10 mouse cellular contexts compared by ENCODE assay signal in the genomic region with DNA sequence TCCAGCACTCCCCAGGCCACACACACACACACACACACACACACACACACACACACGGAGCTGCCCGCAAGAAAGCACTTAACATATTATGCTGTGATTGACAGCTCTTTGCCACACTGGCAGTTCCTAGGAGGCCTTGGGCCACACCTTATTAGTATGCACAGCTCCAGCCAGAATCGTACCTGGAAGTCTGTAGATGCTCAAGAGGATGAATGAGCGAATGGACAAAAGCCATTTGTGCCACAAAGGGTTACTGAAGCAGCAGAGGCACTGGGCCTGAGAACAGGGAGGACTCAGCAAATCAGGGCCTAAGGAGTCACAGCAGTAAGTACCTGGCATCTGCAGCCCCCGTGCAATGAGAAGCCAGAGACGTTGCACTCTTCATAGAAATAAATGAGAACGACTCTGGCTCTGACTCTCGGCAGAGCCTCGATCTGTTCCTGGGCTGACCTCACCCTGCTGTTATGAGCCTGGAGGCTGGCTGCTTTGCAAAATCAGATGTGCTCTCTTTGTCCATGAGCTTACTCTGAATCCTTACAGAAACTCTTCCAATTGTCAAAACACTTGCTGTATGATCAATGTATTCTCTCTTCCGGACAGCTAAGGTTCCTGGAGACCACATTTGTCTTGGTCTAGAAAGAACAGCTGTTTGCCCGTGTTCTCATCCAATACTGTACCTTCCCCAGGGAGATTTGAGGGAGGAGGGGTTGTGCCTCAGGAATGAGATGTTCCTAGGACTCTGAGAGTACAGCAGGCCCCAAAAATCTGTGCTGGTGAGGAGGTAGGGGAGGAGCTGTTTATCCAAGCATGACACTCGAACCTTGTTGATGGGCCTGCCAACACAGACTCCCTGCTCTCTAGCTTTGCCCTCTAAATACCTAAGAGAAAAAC. TPM values are rescaled to one million over a fixed set of nuclear protein-coding genes. Genes with fewer than 3 reads are reported as not detected.
DNase-seq lines count a peak whose midpoint lies in the region; ATAC-seq and TF ChIP-seq lines count a peak whose summit lies in the region.
"Had no signal": no experiment of that assay in that cellular context is flagged by ENCODE, and none has a peak within 500 bp of the region (broad histone marks: within the 10 kb centered on the region; RNA-seq: fewer than 3 reads in every experiment).

No protein-coding gene starts in this region.

- no peak overlapping the region for H3K27ac ChIP-seq in forebrain, postnatal 0 days (ENCODE audit: low read depth, low read length)
- no peak overlapping the region for H3K27ac ChIP-seq in forebrain, embryonic 10.5 days
- H3K27ac ChIP-seq in heart, embryonic 15.5 days: peak overlapping the region; percentile 8; the same call in 1 of the 2 replicates
- H3K27ac ChIP-seq in limb, embryonic 14.5 days (replicated peaks; ENCODE audit: low read depth, low read length): 0 out of 2 replicates have a peak overlapping the region, but pooled peaks have one; percentile 43

- TF ChIP-seq CTCF in forebrain, postnatal 0 days (IDR thresholded peaks at IDR 0.05; ENCODE audit: low read depth): no peak

- no peak for DNase-seq in forebrain, postnatal 0 days
- DNase-seq in forebrain, embryonic 10.5 days (ENCODE audit: extremely low spot score, low spot score): no peak
- peak; percentile 16 for DNase-seq in NIH3T3 (ENCODE audit: low read depth)
- DNase-seq in limb, embryonic 14.5 days (ENCODE audit: low spot score): no peak
- no peak for DNase-seq in left cerebral cortex, adult 9 months (ENCODE audit: low spot score in 2 of 2)
- DNase-seq in layer of hippocampus, adult 8-10 months (ENCODE audit: low spot score in 2 of 2): no peak
- DNase-seq in layer of hippocampus, adult 9-11 months: no peak

- no peaks in the 10 kb centered on the region for H3K36me3 ChIP-seq in forebrain, postnatal 0 days (ENCODE audit: insufficient read depth)
- H3K36me3 ChIP-seq in forebrain, embryonic 10.5 days (replicated peaks): no peaks in the 10 kb centered on the region
- no peaks in the 10 kb centered on the region for H3K36me3 ChIP-seq in heart, embryonic 15.5 days
- peaks cover 14% of the 10 kb centered on the region; the same call in 1 of the 2 replicates for H3K36me3 ChIP-seq in limb, embryonic 14.5 days (ENCODE audit: control insufficient read depth, insufficient read depth, low read length)

- H3K4me3 ChIP-seq in forebrain, postnatal 0 days (ENCODE audit: low read depth, low read length): no peak overlapping the region
- H3K4me3 ChIP-seq in forebrain, embryonic 10.5 days: no peak overlapping the region
- 0 out of 2 replicates have a peak overlapping the region, but pooled peaks have one; percentile 10 for H3K4me3 ChIP-seq in heart, embryonic 15.5 days
- peak overlapping the region; percentile 62 for H3K4me3 ChIP-seq in limb, embryonic 14.5 days (replicated peaks; ENCODE audit: low read length)

- H3K4me1 ChIP-seq in forebrain, postnatal 0 days (ENCODE audit: insufficient read depth): no peaks in the 10 kb centered on the region; the same call in 1 of the 2 replicates
- peaks cover 39% of the 10 kb centered on the region for H3K4me1 ChIP-seq in forebrain, embryonic 10.5 days
- peaks cover 38% of the 10 kb centered on the region for H3K4me1 ChIP-seq in heart, embryonic 15.5 days (replicated peaks)
- peaks cover 29% of the 10 kb centered on the region for H3K4me1 ChIP-seq in limb, embryonic 14.5 days (ENCODE audit: control insufficient read depth, insufficient read depth, low read length)

- no peak overlapping the region; the same call in 1 of the 2 replicates for H3K9ac ChIP-seq in forebrain, postnatal 0 days
- no peak overlapping the region for H3K9ac ChIP-seq in heart, embryonic 15.5 days
- peak overlapping the region; percentile 25 for H3K9ac ChIP-seq in limb, embryonic 14.5 days (ENCODE audit: low read depth, low read length, severe bottlenecking)

- WGBS in forebrain, postnatal 0 days: 37% methylated on average over 12 of the region's 12 CpGs
- whole genome bisulfite sequencing in forebrain, embryonic 10.5 days: 74% methylated on average over 12 of the region's 12 CpGs
- WGBS in heart, embryonic 15.5 days: 41% methylated on average over 12 of the region's 12 CpGs
- 29% methylated on average over 12 of the region's 12 CpGs for WGBS in limb, embryonic 14.5 days

- no peak for TF ChIP-seq POLR2A in limb, embryonic 14.5 days (IDR thresholded peaks at IDR 0.05; ENCODE audit: borderline replicate concordance, extremely low read depth, insufficient read depth, insufficient read length)

- peaks cover 17% of the 10 kb centered on the region for H3K27me3 ChIP-seq in forebrain, postnatal 0 days (ENCODE audit: insufficient read depth, low read length)
- H3K27me3 ChIP-seq in forebrain, embryonic 10.5 days (ENCODE audit: poor library complexity, severe bottlenecking): peaks cover 44% of the 10 kb centered on the region
- H3K27me3 ChIP-seq in heart, embryonic 15.5 days: peaks cover 29% of the 10 kb centered on the region
- peaks cover 6% of the 10 kb centered on the region for H3K27me3 ChIP-seq in limb, embryonic 14.5 days (ENCODE audit: control insufficient read depth, insufficient read depth, low read length)

- no peak for ATAC-seq in forebrain, postnatal 0 days
- ATAC-seq in heart, embryonic 15.5 days (replicated peaks; ENCODE audit: insufficient number of reproducible peaks, insufficient read depth, low FRiP score, low read depth): no peak
- 0 out of 2 replicates have a peak, but pooled peaks have one; percentile 6 for ATAC-seq in limb, embryonic 14.5 days (ENCODE audit: low FRiP score, low read depth)
- ATAC-seq: activated CD4-positive, CD25-positive, alpha-beta regulatory T cell, adult 4 months; inflammation-experienced regulatory T-cells, adult 6 months had no signal

- no peaks in the 10 kb centered on the region for H3K9me3 ChIP-seq in forebrain, postnatal 0 days (ENCODE audit: low read length)
- no peaks in the 10 kb centered on the region for H3K9me3 ChIP-seq in forebrain, embryonic 10.5 days
- H3K9me3 ChIP-seq in heart, embryonic 15.5 days (replicated peaks): no peaks in the 10 kb centered on the region
- no peaks in the 10 kb centered on the region for H3K9me3 ChIP-seq in limb, embryonic 14.5 days (ENCODE audit: control insufficient read depth, low read length)

- 0 out of 2 replicates have a peak overlapping the region, but pooled peaks have one; percentile 18 for H3K4me2 ChIP-seq in forebrain, postnatal 0 days (ENCODE audit: low read depth)
- H3K4me2 ChIP-seq in heart, embryonic 15.5 days: peak overlapping the region; percentile 98
- H3K4me2 ChIP-seq in limb, embryonic 14.5 days (replicated peaks; ENCODE audit: low read depth, low read length, severe bottlenecking): peak overlapping the region; percentile 83

RNA-seq across cellular contexts. Expression of a gene that starts 3.5 kb away (rescaled TPM):
- 5.8 and 10.9 TPM in 2 replicates for total RNA-seq in forebrain, postnatal 0 days (2014; rRNA removed)
- 1.9 and 2.5 TPM in 2 replicates for polyA plus RNA-seq in forebrain, postnatal 0 days (2015; fragmentation: Nextera tagmentation; extraction: Ambion mirVana)
- 8.2 and 8.6 TPM in 2 replicates for polyA plus RNA-seq in forebrain, embryonic 10.5 days (2016; fragmentation: Nextera tagmentation; extraction: Ambion mirVana)
- 5.1 and 8.5 TPM in 2 replicates for polyA plus RNA-seq in heart, embryonic 15.5 days (2015; fragmentation: Nextera tagmentation; extraction: Ambion mirVana)
- 33.2 and 39.5 TPM in 2 replicates for polyA plus RNA-seq in limb, embryonic 14.5 days (2012; rRNA removed)
- polyA plus RNA-seq in limb, embryonic 14.5 days (2014; fragmentation: Nextera tagmentation; extraction: Ambion mirVana): 29.0 and 39.9 TPM in 2 replicates
- 1 to 10 TPM; 4.1 to 4.5 (median 4.2) TPM for total RNA-seq in layer of hippocampus, adult 8-10 months (2022)
- polyA plus RNA-seq: inflammation-experienced regulatory T-cells, adult 6 months had no signal

RNA-seq across cellular contexts. Expression of a gene that starts 23.7 kb away (rescaled TPM):
- total RNA-seq in forebrain, postnatal 0 days (2014; rRNA removed): 2.9 and 3.0 TPM in 2 replicates
- 1.7 and 1.8 TPM in 2 replicates for polyA plus RNA-seq in forebrain, postnatal 0 days (2015; fragmentation: Nextera tagmentation; extraction: Ambion mirVana)
- 0.42 and 0.76 TPM in 2 replicates for polyA plus RNA-seq in forebrain, embryonic 10.5 days (2016; fragmentation: Nextera tagmentation; extraction: Ambion mirVana)
- 9.7 and 11.2 TPM in 2 replicates for polyA plus RNA-seq in heart, embryonic 15.5 days (2015; fragmentation: Nextera tagmentation; extraction: Ambion mirVana)
- polyA plus RNA-seq in limb, embryonic 14.5 days (2012; rRNA removed): 4.2 and 4.4 TPM in 2 replicates
- 4.4 and 5.0 TPM in 2 replicates for polyA plus RNA-seq in limb, embryonic 14.5 days (2014; fragmentation: Nextera tagmentation; extraction: Ambion mirVana)
- 1 to 10 TPM; 3.3 to 5.4 (median 4.7) TPM for total RNA-seq in layer of hippocampus, adult 8-10 months (2022)

Comparison
In these comparisons a context has a peak if more than half of its experiments do, and no peak if none do; other contexts are left out.
1. H3K27ac ChIP-seq: peak in heart, embryonic 15.5 days (single experiment) and limb, embryonic 14.5 days (single experiment); none in forebrain, postnatal 0 days (single experiment) and forebrain, embryonic 10.5 days (single experiment).
2. H3K4me2 ChIP-seq: peak in every context shown above with its lines; median percentile 98 in heart, embryonic 15.5 days; 83 in limb, embryonic 14.5 days; 18 in forebrain, postnatal 0 days.
3. H3K4me3 ChIP-seq: peak in heart, embryonic 15.5 days (single experiment) and limb, embryonic 14.5 days (single experiment); none in forebrain, postnatal 0 days (single experiment) and forebrain, embryonic 10.5 days (single experiment).